Mouse (Mus musculus) embryo, embryonic 11.5 days (tissue): Measurements from ENCODE around the gene Prpf38b.
"Not testable (repeated sequence)": the region's sequence is repeated elsewhere in the genome, so short reads cannot be mapped to it uniquely, and the experiment has no call there.

Source experiments
- DNase-seq: peaks from one replicate; pipeline ENCODE4 v3.0.0-alpha.2; 2012; ENCODE audit warnings: low read depth, low spot score

Gene Prpf38b

GRCm38 (mm10) chr3:108900681-108901080, 10.8 kb downstream of the Prpf38b start:
- no peak for DNase-seq

- DNase-seq = no peak
Observed at GRCm38 (mm10) chr3:108900147-108900546, 11.4 kb downstream of the Prpf38b start.

- DNase-seq = no peak
Observed at GRCm38 (mm10) chr3:108898640-108899039, 12.9 kb downstream of the Prpf38b start.

- DNase-seq = no peak
Observed at GRCm38 (mm10) chr3:108892914-108893313, 18.6 kb downstream of the Prpf38b start.

GRCm38 (mm10) chr3:108892080-108892479, 19.4 kb downstream of the Prpf38b start:
- DNase-seq = no peak

GRCm38 (mm10) chr3:108889908-108890307, 21.6 kb downstream of the Prpf38b start, which contains the start of gene Fndc7:
Gene Fndc7, minus strand, starts transcription at chr3:108890008.
- no peak for DNase-seq

GRCm38 (mm10) chr3:108887618-108887975, 23.9 kb downstream of the Prpf38b start:
- DNase-seq = no peak

GRCm38 (mm10) chr3:108886934-108887617, 24.5 kb downstream of the Prpf38b start:
- no peak for DNase-seq

GRCm38 (mm10) chr3:108885686-108886530, 25.6 kb downstream of the Prpf38b start:
- peak; percentile 27 for DNase-seq

GRCm38 (mm10) chr3:108884706-108885289, 26.7 kb downstream of the Prpf38b start:
- DNase-seq = no peak

- DNase-seq = no peak
Observed at GRCm38 (mm10) chr3:108883067-108883466, 28.5 kb downstream of the Prpf38b start.

- DNase-seq = not testable (repeated sequence)
Observed at GRCm38 (mm10) chr3:108881873-108882272, 29.7 kb downstream of the Prpf38b start.

GRCm38 (mm10) chr3:108880544-108881507, 30.7 kb downstream of the Prpf38b start:
- DNase-seq = no peak

GRCm38 (mm10) chr3:108879836-108880435, 31.6 kb downstream of the Prpf38b start:
- no peak for DNase-seq

GRCm38 (mm10) chr3:108879129-108879528, 32.4 kb downstream of the Prpf38b start:
- no peak for DNase-seq

- DNase-seq = no peak
Observed at GRCm38 (mm10) chr3:108870631-108871030, 40.9 kb downstream of the Prpf38b start.

- DNase-seq = no peak
Observed at GRCm38 (mm10) chr3:108867449-108867848, 44.1 kb downstream of the Prpf38b start.

- DNase-seq = no peak
Observed at GRCm38 (mm10) chr3:108865676-108866075, 45.9 kb downstream of the Prpf38b start.

- DNase-seq = no peak
Observed at GRCm38 (mm10) chr3:108865129-108865528, 46.4 kb downstream of the Prpf38b start.

GRCm38 (mm10) chr3:108863091-108863490, 48.4 kb downstream of the Prpf38b start:
- no peak for DNase-seq

GRCm38 (mm10) chr3:108862282-108862681, 49.2 kb downstream of the Prpf38b start:
- DNase-seq = not testable (repeated sequence)
